Mouse (Mus musculus) right cerebral cortex, postnatal 4 days (tissue): ENCODE data around the gene Mms22l.
"Not testable (repeated sequence)": the region's sequence is repeated elsewhere in the genome, so short reads cannot be mapped to it uniquely, and the experiment has no call there.

Source experiments
- DNase-seq: peaks from one replicate; pipeline ENCODE4 v3.0.0-alpha.2; 2022

Mms22l gene

DNA sequence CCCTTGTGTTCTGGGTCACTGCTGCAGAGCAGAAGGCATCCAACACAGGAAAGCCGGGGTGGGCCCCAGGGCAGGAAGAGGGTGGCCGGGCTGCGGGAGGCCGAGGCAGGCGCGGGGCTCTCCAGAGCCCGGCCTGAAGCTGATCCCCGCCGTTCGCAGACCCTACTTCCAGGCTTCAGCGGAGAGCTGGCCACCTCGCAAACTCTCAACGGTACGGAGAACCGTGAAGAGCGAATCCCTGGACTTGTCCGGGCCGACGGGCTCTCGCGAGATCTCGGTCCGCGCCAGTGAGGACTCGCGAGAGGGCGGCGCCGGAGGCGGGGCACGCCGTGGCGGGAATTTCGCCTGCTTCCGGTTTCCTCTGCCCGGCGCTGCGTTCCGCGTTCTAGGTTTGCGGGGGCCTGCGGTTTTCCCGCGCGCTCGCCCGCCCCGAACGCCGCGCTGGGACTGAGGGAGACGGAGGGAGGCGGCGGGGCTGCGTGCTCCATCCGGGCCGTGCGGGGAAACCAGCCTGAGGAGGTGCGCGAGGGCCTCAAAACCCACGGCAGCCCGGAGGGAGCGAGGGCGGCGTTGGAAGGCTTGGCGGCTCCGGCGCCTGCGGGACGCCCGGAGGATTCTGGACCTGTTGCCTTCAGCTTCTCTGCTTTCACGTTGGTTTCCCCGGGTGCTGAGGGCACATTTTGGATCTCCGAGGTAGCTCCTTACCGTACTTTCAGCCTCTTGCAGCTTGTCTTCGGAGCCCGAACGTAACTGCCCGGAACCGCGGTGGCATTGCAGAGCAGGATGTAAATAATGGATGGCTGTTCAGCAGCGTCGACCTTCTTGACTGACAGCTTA, at the start of gene Mms22l:
Gene Mms22l, plus strand, starts transcription at position 336 of the 837 bp plus-strand sequence.
- peak; percentile 95 for DNase-seq

GRCm38 (mm10) chr4:24484046-24484445, 12.2 kb upstream of the Mms22l start:
- DNase-seq = not testable (repeated sequence)

DNA sequence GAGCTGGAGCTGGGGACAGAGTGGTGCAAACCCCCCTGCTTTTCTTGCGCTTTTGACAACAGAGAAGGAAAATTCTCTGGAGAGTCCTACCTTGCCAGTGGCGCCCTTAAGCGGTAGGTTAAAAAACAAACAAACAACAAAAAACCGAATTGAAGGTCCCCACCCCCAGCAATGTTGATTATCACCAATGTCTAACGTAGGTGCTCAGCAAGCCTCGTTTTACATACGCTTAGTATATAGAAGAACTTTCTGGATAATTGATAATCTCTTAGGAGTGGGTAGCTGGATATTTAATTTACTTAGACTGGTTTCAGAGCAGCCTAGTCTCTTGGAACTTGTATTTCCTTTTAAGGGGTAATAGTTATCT, 685 bp downstream of the Mms22l start:
- no peak for DNase-seq

DNA sequence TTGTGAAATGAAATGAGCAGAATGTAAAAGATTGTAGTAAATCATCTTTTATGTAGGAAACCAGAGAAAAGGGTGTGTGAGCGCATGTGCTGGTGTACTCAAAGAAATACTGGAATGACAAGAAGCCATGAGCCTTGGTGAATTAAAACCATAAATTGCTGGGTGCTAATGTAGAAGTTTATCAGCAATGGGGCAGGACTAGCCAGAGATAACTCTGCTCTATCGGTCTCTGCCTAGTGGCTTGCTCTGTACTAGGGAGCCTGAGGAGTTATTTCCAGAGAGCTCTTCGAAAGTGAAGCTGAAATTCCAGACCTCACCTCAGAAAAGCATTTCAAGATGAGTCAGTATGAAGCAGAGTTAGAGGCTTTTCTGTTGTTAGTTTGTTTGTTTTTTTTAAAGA, 12.9 kb downstream of the Mms22l start:
- no peak for DNase-seq

GRCm38 (mm10) chr4:24536989-24537388, 40.7 kb downstream of the Mms22l start:
- no peak for DNase-seq

- no peak for DNase-seq
These were observed 47.2 kb downstream of the Mms22l start for GRCm38 (mm10) chr4:24543421-24543820.

DNA sequence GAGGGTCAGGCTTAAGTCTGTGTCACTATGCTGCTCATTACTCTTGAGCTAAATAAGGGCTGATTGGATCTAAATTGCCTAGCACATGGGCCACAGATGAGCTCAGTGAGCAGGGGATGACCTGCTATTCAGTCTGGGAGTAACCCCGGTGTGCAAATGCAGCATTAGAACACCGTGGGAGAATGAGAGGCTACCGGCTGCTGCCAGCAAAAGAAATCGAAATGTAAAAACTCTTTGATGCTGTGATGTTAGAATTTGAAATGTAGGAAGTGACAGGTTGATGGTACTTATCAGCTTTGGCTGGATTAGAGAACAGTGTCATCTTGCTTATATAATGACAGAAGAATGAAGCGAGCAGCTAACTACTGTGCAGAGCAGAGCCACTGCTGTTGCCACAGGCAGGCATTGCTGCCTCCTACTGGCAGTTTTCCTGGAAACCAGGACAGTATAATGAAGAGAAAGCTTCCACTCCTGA, 48.5 kb downstream of the Mms22l start:
- peak; percentile 61 for DNase-seq

DNA sequence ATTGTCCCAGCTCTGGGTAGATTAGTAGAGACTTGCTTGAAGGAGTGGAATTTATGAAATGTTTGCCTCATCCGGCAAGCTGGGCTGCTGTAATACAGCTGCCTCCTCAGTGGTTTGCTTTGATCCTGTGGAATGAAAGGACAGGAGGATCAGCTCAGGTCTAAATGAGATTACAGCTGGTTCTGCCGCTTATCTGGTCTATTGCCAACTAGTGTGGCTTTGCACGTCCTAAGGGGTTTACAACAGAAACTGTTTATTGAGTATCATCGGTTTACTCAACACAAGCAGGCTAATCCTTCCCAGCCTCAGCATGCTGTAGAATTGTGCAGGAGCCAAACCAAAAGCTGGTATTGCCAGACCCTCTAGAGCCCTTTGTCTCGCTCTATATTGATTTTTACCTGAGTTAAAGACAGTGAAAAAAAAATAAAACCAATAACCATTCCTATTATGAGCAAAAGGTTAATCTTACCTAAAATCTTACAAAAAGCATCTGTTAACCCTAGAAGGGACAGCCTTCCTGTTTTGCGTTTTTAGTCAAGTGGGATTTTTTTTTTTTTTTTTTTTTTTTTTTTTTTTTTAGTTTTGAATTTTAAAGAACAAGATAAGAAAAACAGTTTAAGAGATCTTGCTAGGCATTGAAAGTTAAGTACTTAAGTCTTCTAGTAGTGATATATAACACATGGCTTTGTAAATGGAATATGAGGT, 60.0 kb downstream of the Mms22l start:
- DNase-seq = no peak

DNA sequence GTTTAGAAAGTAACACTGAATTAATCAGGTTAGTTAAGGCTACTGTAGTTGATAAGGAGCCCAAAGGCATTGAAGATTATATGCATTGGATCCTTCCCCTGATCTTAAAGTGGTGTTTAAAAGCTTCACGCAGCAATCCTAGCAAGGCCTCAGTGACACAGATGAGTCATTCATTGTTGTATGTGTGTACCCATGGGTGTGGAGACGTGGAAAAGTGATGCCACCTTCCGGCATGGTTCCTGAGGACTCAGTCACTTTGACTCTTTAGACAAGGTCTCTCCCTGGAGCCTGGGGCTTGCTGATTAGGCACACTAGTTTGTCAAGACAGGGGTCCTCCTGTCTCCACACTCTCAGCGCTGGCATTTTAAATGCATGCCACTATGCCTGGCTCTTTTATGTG, 60.9 kb downstream of the Mms22l start:
- DNase-seq = no peak

- no peak for DNase-seq
These were observed 71.8 kb downstream of the Mms22l start for GRCm38 (mm10) chr4:24568026-24568425.

- DNase-seq = no peak
These were observed 72.8 kb downstream of the Mms22l start for GRCm38 (mm10) chr4:24568989-24569556.

DNA sequence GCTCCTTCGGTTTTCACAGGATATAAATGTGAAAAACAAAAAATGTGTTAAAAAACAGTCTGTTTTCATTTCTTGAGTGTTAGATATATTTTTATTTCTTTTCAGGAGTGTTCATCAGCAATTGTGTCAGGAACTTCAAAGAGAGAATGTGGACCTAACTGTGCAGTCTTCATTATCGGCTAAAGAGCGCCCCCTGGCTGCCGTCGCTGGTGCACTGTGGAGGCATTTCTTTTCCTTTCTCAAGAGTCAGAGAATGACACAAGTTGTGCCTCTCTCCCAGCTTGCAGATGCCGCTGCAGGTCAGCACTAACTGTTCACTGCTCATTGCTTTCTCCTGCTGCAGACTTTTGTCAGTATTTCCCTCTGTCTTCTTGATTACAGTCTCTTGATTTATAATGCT, 78.0 kb downstream of the Mms22l start:
- DNase-seq = peak; percentile 97

- no peak for DNase-seq
These were observed 81.3 kb downstream of the Mms22l start for GRCm38 (mm10) chr4:24577594-24577993.

GRCm38 (mm10) chr4:24582295-24582694, 86.0 kb downstream of the Mms22l start:
- DNase-seq = no peak

DNA sequence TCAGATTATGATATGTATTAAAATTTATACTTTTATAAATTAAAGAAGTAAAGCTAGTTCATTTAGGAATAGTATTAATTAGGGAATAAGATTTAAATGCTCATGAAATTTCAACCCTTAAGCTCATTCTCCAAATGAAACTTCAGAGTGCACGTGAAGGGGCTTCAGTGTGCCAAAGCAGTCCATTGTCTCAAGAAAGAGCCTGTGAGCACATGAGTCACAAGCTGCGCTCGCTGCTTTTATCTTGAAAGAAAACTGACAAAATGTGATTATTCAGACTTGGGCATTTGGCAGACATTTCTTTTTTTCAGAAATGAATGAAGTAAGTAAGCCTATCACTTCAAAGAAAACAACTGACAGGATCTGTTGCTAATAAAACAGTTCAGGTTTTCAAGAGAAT, 87.7 kb downstream of the Mms22l start:
- no peak for DNase-seq

DNA sequence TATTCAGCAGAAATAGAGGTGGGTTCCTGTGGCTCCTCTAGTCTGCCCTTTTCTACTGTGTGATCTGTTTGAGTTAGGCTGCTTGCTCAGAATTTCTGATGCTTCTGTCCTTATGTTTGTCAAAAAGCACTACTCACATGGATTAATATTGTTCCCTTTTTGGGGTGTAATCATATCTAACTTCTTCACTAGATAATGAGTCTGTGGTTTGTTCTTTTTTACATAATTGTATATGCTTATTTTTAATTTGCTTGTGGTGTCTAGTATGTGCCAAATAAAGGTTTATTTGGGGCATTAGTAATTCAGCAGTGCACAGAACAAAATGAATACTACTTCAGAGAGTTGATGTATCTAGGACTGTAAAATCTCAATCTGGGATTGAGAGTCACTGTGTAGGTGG, 98.6 kb downstream of the Mms22l start:
- no peak for DNase-seq

- no peak for DNase-seq
These were observed 100.8 kb downstream of the Mms22l start for GRCm38 (mm10) chr4:24596942-24597611.

DNA sequence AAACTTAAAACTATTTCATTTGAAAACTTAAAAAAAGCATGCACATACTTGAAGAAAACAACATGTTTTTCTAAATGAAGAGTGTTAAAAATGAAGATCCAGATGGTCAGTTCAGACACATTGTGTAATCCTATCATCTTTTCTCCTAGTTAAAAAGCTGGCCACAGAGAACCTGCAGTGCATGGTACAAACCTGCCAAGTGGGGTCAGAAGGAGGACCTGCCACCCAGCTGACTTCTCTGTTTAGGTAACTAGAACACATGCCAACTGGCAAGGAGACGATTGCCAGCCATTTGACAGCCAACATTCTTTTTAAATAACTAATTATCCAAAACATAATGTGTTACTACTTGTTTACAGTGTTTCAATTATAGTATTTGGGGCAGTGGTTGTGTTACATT, 102.4 kb downstream of the Mms22l start:
- DNase-seq = no peak

DNA sequence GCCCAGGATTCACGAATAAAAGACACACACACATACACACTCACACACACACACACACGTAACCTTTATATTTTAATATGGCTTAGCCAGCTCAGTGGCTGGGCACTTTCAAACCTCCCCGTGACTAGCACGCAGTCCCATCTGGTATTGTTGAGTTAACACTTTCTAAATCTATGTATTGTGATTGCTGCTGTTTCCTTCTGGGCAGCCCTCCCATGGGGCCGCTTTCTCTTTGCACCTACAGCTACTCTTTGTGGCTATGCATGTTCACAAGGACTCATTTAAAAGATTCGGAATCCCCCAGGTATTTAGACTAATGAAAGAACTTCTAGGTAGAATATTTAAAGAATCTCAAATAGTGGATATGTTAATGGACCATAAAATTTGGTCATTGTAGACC, 105.5 kb downstream of the Mms22l start:
- DNase-seq = no peak

DNA sequence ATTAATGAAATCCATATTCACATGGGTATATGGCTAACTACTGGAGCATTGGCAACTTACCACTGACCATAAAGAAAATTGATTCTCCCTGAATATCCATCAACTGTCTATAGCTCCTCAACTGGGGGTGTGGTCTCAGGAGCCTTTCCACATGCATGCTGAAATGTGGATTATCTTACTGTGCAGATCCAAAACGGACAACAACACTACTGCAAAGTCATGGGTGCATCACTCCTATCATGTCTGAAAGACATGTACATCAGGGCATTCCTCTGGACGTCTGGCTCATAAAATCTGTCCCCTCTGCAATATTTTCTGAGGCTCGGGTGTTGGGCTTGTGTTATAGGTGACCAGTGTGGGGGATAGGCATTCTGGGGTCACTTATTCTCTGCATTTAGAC, 112.8 kb downstream of the Mms22l start:
- DNase-seq = no peak

DNA sequence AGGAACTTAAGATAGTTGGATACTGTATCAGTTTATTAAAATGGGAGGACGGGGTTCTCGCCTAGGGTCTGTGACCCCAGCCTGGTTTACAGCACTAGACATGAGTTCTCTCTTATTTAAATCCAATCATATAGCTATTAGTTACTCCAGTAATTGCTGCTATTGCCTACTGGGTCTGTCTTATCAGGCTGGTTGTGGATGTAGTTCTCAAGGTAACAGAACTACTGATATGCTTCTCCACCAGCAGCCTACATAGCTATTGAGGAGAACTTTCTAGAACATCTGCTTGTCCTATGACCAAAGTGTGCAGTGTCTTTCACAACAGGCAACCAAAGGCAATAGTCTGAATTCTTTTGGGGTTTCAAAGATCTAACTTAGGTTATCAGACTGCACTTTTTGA, 113.3 kb downstream of the Mms22l start:
- no peak for DNase-seq

DNA sequence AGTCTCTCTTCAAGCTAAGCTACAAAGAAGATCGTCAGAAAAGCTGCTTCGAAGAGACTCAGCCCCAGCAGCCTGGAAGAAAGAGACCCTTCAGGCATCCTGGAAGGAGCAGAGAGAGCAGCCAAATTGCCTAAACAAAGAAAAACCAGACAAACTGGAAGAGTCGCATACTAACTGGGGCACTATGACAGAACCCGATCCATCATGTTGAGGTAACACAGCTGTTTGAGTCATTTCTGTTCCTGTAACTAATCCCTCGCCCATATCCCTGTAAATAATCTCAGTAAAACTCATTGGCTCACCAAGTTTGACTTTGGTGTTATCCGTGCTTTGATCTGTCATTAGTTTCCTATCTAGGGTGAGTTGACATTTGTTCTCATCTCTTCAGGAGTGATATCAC, 123.8 kb downstream of the Mms22l start:
- no peak for DNase-seq

DNA sequence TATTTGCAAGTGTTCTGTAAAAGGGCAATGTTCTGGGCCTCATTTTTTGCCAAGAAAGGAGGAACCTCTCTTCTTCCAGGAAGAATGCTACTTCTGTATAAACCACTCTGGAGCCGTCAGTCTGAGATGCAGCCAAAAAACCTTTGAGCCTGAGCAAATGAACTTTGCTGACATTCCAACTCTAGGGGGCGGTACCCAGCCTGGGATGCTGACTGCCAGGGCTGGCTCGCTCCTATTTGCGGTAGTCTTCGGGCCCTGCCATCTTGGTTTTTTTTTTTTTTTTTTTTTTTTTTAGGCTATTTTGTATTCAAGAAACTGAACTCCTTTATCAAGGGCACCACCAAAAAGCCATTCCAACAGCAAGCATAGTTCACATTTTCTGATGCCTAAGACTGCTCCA, 124.2 kb downstream of the Mms22l start:
- peak; percentile 19 for DNase-seq
